Mouse (Mus musculus): ENCODE measurements around the gene Gm20521.
A peak's percentile ranks its signal among the peaks of the same experiment; 100 is the strongest.

Gm20521 gene

GRCm38 (mm10) chr14:54883154-54884021 lies at the start of gene Gm20521, which contains the start of gene Bcl2l2:
Gene Gm20521 (plus strand): TSS chr14:54883441.
Gene Bcl2l2 (plus strand): TSS chr14:54883377.
- DNase-seq, result peak; percentile 93

GRCm38 (mm10) chr14:54843461-54843860 lies 39.8 kb upstream of the Gm20521 start:
- peak; percentile 26 for DNase-seq

- no peak for DNase-seq
These were observed 27.5 kb upstream of the Gm20521 start for GRCm38 (mm10) chr14:54855726-54856125.

GRCm38 (mm10) chr14:54856703-54857102 lies 26.5 kb upstream of the Gm20521 start:
- DNase-seq, result no peak

DNA sequence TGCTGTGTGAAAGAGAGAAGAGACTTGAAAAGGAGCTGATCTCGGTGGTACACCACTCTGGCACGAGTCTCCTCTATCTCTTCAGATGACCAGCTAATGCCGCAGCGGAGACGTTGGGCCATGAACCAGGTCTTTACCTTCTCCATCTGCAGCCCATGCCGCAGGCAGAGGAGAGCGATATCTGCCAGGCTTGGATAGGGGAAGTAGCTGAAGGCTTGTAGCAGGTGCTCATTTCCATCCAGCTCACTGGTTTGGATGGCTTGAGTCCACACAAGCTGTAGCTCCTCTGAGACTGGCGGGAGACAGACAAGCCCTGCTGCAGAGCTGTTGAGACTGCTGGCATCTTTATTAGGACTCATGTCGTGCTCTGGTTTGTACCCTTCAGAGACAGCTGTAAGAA lies 25.4 kb upstream of the Gm20521 start:
- DNase-seq, result no peak

DNA sequence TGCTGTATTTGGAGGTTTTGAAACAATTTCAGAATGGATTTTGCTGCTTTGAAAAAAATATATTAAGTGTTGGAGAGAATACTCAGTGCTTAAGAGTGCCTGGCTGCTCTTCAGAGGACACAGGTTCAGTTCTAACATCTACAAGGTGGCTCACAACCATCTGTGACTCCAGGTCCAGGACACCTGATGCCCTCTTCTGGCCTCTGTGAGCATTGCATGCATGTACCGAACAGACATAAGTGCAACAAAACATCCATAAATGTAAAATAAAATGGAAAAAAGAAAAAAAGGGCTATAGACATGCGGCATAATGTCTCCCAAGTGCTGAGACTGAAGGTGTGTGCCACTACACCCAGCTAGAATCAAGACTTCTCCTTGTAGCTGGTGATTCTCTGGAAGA lies 22.7 kb upstream of the Gm20521 start:
- peak; percentile 69 for DNase-seq

DNA sequence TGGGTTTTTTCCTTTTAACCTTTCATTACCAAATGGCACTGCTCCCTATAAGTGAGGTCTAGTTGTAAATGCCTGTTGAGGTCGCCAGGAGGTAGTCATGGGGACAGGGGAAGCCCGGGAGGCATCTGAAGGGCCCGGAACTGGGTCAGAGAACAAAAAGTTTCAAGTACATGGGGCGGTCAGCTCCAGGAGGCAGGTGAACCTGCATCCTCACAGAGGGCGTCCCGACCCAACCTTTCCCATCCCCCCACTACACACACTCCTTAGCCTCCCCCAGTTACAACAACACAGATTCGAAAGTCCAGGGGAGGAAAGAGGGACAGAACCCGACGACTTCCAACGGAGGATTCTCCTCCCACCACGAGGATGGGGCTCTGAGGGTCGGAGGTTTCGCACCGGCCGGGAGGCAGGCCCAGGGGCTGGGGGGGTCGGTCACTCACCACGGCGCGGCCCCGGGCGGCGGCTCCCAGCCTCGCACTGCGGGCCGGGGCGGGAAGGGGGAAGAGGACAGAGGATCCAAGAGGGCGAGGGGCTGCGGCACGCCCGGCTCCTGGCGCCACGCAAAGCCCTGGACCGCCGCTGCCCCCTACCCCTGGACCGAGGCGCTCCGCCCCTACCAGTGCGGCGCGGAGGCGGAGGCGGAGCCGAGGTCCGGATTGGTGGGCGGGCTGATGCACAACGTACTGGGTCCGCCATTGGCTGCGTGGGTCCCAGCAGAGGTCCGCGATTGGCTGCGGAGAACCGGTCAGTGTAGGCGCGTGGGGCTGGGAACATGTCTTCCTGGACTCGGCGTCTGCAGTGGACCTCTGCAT lies 19.5 kb upstream of the Gm20521 start:
- peak; percentile 96 for DNase-seq

GRCm38 (mm10) chr14:54864313-54865036 lies 18.8 kb upstream of the Gm20521 start:
- DNase-seq, result no peak

- no peak for DNase-seq
These were observed 17.6 kb upstream of the Gm20521 start for GRCm38 (mm10) chr14:54865626-54866025.

DNA sequence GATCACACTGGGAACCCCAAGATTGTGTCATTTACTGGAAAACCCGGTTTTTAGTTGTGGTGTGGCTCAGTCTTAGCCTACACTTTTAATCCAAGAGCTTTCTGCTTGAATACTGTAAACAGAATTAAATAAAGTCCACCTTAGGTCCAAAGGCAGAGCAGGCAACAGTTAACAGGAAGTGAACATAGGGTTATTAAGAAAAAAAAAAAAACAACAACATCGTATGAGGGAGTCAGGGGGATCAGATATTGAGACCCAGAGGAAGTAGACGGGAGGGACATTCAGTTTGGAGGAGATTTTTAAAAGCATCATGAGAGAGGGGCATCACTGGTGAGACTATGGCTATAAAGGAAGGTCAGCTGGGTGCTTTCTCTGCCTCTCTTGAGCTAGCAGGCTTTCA lies 17.0 kb upstream of the Gm20521 start:
- no peak for DNase-seq

DNA sequence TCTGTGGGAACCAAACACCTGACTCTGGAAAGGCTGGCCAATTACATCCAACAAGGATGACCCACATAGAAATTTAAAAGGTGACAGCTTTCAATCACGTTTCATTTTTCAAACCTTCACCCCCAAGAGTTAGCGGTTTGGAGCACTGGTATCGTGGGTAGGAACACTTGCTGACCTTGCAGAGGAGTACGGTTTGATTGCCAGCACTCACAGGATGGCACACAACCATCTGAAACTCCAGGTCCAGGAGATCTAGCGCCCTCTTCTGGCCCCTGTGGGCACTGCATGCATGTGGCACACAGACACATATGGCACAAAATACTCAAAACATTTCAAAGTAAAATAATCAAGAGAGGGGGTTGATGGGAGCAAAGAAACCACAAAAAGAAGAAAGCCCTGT lies 16.3 kb upstream of the Gm20521 start:
- no peak for DNase-seq

DNA sequence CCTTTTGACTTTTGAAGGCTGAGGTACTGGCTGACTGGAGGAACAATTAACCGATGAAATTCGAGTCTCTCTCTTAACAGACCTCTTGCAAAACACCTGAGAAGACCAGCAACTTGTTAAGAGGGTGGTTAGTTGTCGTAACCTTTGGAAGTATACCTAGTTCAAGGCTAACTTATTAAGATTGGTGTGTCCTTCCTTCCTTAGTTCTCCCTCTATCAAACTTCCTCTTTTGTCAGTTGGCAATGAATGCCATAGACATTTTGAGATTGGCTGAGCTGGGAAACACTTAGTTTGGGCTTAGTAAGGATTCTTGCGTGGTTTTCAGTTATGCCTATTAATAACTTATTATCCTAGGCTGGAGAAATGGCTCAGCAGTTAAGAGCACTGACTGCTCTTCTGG lies 15.2 kb upstream of the Gm20521 start:
- no peak for DNase-seq

DNA sequence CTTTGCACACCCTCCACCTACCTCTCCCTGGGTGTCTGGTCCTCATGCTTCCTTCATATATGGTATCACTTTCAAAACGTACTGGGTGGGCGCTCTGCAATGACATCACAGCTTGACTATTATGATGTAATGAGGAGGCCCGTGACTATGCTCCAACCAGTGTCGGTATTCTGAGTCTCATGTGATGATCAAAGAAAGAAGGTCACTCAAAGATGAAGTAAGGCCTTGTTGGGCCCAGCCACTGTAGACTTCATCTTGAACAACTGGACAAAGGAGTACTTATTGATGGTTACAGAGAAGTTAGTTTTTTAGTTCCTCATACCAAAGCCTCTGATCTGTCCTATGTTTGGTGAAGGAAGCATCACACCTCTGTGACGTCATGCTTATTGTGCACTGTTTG lies 12.4 kb upstream of the Gm20521 start, which contains the start of gene Homez:
Gene Homez (minus strand): TSS at position 101 of the 400 bp plus-strand sequence.
- DNase-seq, result no peak

GRCm38 (mm10) chr14:54874165-54874564 lies 9.1 kb upstream of the Gm20521 start:
- no peak for DNase-seq

GRCm38 (mm10) chr14:54875844-54876538 lies 7.2 kb upstream of the Gm20521 start:
- peak; percentile 51 for DNase-seq

GRCm38 (mm10) chr14:54876539-54877047 lies 6.6 kb upstream of the Gm20521 start:
- peak; percentile 95 for DNase-seq

- peak; percentile 84 for DNase-seq
These were observed 6.1 kb upstream of the Gm20521 start, which contains the start of gene Ppp1r3e for GRCm38 (mm10) chr14:54877048-54877715. Gene Ppp1r3e (minus strand): TSS chr14:54877550.

GRCm38 (mm10) chr14:54884022-54884712 lies 926 bp downstream of the Gm20521 start:
- DNase-seq, result no peak

DNA sequence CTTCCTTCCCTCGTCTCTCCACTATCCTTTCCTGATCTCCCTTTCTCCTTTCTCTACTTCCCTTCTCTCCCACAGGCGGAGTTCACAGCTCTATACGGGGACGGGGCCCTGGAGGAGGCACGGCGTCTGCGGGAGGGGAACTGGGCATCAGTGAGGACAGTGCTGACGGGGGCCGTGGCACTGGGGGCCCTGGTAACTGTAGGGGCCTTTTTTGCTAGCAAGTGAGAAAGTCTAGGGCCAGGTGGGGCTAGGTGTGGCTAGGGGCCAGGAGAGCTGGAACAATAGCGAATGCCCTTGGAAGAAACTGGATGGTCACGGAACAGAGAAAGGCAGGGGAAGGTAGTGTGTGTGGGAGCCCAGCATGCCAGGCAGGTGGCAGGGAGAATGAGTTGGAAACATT lies 2.1 kb downstream of the Gm20521 start:
- no peak for DNase-seq

DNA sequence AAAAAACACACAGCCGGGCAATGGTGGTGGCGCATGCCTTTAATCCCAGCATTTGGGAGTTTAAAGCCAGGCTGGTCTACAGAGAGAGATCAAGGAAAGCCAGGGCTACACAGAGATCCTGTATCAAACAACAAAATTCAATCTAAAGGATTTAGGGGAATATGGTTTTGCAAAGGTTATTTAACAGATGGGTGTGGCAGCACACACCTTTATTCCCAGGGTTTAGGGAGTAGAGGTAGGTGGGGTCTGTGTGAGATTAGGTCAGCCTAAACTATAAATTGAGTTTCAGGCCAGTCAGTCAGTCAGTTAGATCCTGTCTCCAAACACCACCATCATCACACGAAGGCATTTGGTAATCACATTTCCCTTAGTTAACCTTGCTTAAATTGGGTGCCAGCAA lies 9.0 kb downstream of the Gm20521 start, which contains the start of gene Pabpn1:
Gene Pabpn1 (plus strand): TSS at position 301 of the 400 bp plus-strand sequence.
- no peak for DNase-seq
